Mouse (Mus musculus) testis, adult 2 months (tissue): ENCODE data around the gene Clec2e.

ENCODE experiments used
- CTCF ChIP-seq: fragments of 200-500 bp; IDR thresholded peaks from 2 replicates; pipeline ENCODE4 v1.5.1; 2012; ENCODE audit warnings: low read depth, mild to moderate bottlenecking, inconsistent platforms, low read length, moderate library complexity; ENCODE audit not compliant: control insufficient read depth, insufficient read depth, insufficient replicate concordance
- POLR2A ChIP-seq: fragments of 200-500 bp; IDR thresholded peaks from 2 replicates; pipeline ENCODE4 v1.6.1; 2012; ENCODE audit warnings: low read depth, mild to moderate bottlenecking, inconsistent platforms, low read length, moderate library complexity; ENCODE audit not compliant: control insufficient read depth

DNA sequence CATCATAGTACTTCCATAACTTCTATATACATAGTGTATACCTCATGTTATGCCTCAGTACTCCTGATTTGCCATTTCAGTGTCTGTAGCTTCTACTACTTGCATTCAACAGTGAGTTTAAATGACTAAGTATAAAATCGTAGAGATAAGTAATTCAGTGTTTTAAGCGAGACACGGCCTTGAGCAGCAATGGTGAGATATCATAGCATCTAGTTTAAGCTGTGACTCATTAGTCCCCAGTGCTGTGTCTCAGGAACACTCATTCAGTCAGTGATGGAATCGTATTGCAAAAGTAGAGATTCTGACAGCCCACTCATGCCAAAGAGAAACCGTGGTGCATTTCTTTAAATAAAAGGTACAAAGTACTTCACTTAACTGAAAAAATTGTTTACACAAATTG, 49.0 kb downstream of the Clec2e start:
- no peak for TF ChIP-seq CTCF
- TF ChIP-seq POLR2A = no peak
